29 mouse cellular contexts compared by ENCODE assay signal in genomic region chr11:72240062-72240860, GRCm38 (mm10). TPM values are rescaled to one million over a fixed set of nuclear protein-coding genes. Genes with fewer than 3 reads are reported as not detected.
DNase-seq lines count a peak whose midpoint lies in the region; ATAC-seq and TF ChIP-seq lines count a peak whose summit lies in the region.
"Had no signal": no experiment of that assay in that cellular context is flagged by ENCODE, and none has a peak within 500 bp of the region (broad histone marks: within the 10 kb centered on the region; RNA-seq: fewer than 3 reads in every experiment).

No protein-coding gene starts in this region.

- no peak overlapping the region for H3K9ac ChIP-seq in heart, adult 2 months (ENCODE audit: low read depth, low read length)
- no peak overlapping the region for H3K9ac ChIP-seq in CH12.LX (ENCODE audit: insufficient read depth, low read depth)
- no peak overlapping the region for H3K9ac ChIP-seq in stomach, postnatal 0 days (ENCODE audit: low read length)
- H3K9ac ChIP-seq: forebrain, embryonic 13.5 days; heart, embryonic 12.5 days; heart, embryonic 15.5 days; hindbrain, embryonic 14.5 days; intestine, embryonic 15.5 days had no signal

- TF ChIP-seq RAD21 in CH12.LX (IDR thresholded peaks at IDR 0.05; ENCODE audit: low read depth, low read length) = no peak

- intact Hi-C loops in heart, adult 2 months (cut with DNase I) = no loop called here

- no peak for TF ChIP-seq CTCF in heart, adult 2 months (IDR thresholded peaks at IDR 0.05)
- TF ChIP-seq CTCF in layer of hippocampus, adult 2 months (conservative IDR thresholded peaks at IDR 0.05) = peak; percentile 62
- TF ChIP-seq CTCF in CH12.LX (conservative IDR thresholded peaks at IDR 0.05 in 1 of 2, IDR thresholded peaks at IDR 0.05 in 1 of 2; ENCODE audit: low read depth in 2 of 2, low read length in 2 of 2) = no peak; a peak in 1 of 4 replicates
- 0 out of 2 replicates have a peak, but pooled peaks have one; percentile 18 for TF ChIP-seq CTCF in stomach, postnatal 0 days (IDR thresholded peaks at IDR 0.05; ENCODE audit: low read depth)

- DNase-seq in heart, adult 11 months = peak; percentile 76
- DNase-seq in heart, adult 2 months = no peak
- no peak for DNase-seq in layer of hippocampus, adult 2 months (ENCODE audit: low spot score in 2 of 2)
- DNase-seq in layer of hippocampus, postnatal 25 days (ENCODE audit: extremely low spot score in 1 of 2, low spot score in 1 of 2) = no peak
- peak; percentile 46 for DNase-seq in CH12.LX (ENCODE audit: extremely low read depth)
- no peak for DNase-seq in stomach, postnatal 0 days (ENCODE audit: low spot score)
- DNase-seq in thymus, postnatal 25 days = no peak
- DNase-seq: adrenal gland, adult 8-10 months; adrenal gland, postnatal 25 days; cerebellum, adult 18-20 months; cerebellum, postnatal 10 days; cerebellum, postnatal 36 days; gastrocnemius, postnatal 10 days; gastrocnemius, postnatal 36 days; heart, postnatal 10 days; heart, postnatal 36 days had no signal

- no peaks in the 10 kb centered on the region for H3K27me3 ChIP-seq in heart, adult 2 months (ENCODE audit: control insufficient read depth, insufficient read depth, low read length)
- H3K27me3 ChIP-seq in CH12.LX (replicated peaks) = peaks cover 28% of the 10 kb centered on the region
- H3K27me3 ChIP-seq in stomach, postnatal 0 days (ENCODE audit: control insufficient read depth, insufficient read depth, low read length) = no peaks in the 10 kb centered on the region
- H3K27me3 ChIP-seq: forebrain, embryonic 13.5 days; heart, embryonic 15.5 days; intestine, embryonic 15.5 days had no signal

- no peak for TF ChIP-seq EP300 in heart, adult 2 months (IDR thresholded peaks at IDR 0.05; ENCODE audit: insufficient read depth, low read depth, low read length)
- TF ChIP-seq EP300 in CH12.LX (IDR thresholded peaks at IDR 0.05; ENCODE audit: low read length) = peak; percentile 83
- TF ChIP-seq EP300 in stomach, postnatal 0 days (optimal IDR thresholded peaks at IDR 0.05) = no peak

- in situ Hi-C loops in CH12.LX (cut with MboI; ENCODE audit: low pct_ligation_motif_present, low pct_unique_long_range_greater_than_20kb, low sequenced_read_pairs) = no loop called here

- no peaks in the 10 kb centered on the region for H3K36me3 ChIP-seq in heart, adult 2 months (ENCODE audit: control insufficient read depth, insufficient read depth, low read length)
- H3K36me3 ChIP-seq in CH12.LX (replicated peaks in 1 of 2; ENCODE audit: control insufficient read depth in 1 of 2, insufficient read depth in 1 of 2, low read length in 1 of 2) = no peaks in the 10 kb centered on the region
- no peaks in the 10 kb centered on the region for H3K36me3 ChIP-seq in stomach, postnatal 0 days (ENCODE audit: control insufficient read depth, insufficient read depth, low read length)
- H3K36me3 ChIP-seq: forebrain, embryonic 10.5 days; heart, embryonic 12.5 days; heart, embryonic 15.5 days; hindbrain, embryonic 10.5 days; intestine, embryonic 15.5 days had no signal

- ATAC-seq in stomach, postnatal 0 days (ENCODE audit: low FRiP score, low TSS enrichment) = no peak
- ATAC-seq: activated CD4-positive, CD25-positive, alpha-beta regulatory T cell, adult 4 months; CD4-positive, CD25-positive, alpha-beta regulatory T cell, adult 4 months; forebrain, embryonic 13.5 days; forebrain, embryonic 16.5 days; intestine, embryonic 15.5 days had no signal

- no peaks in the 10 kb centered on the region for H3K79me2 ChIP-seq in heart, adult 2 months (replicated peaks; ENCODE audit: control insufficient read depth, insufficient read depth, low read length)
- H3K79me2 ChIP-seq in CH12.LX (replicated peaks; ENCODE audit: control insufficient read depth, extremely low read depth, insufficient read depth, poor library complexity, severe bottlenecking) = no peaks in the 10 kb centered on the region

- H3K27ac ChIP-seq in heart, adult 2 months = no peak overlapping the region
- H3K27ac ChIP-seq in layer of hippocampus, adult 2 months = no peak overlapping the region
- no peak overlapping the region for H3K27ac ChIP-seq in CH12.LX (ENCODE audit: insufficient read depth, low read depth)
- H3K27ac ChIP-seq in stomach, postnatal 0 days (replicated peaks) = no peak overlapping the region
- H3K27ac ChIP-seq: forebrain, embryonic 10.5 days; forebrain, embryonic 13.5 days; heart, embryonic 15.5 days; hindbrain, embryonic 10.5 days; hindbrain, embryonic 14.5 days; intestine, embryonic 15.5 days had no signal

- TF ChIP-seq POLR2A in heart, adult 2 months (IDR thresholded peaks at IDR 0.05; ENCODE audit: insufficient read depth, low read depth, low read length) = no peak
- no peak for TF ChIP-seq POLR2A in CH12.LX (IDR thresholded peaks at IDR 0.05; ENCODE audit: low read depth, low read length)

- H3K4me3 ChIP-seq in heart, adult 2 months = no peak overlapping the region
- H3K4me3 ChIP-seq in layer of hippocampus, adult 2 months = no peak overlapping the region
- H3K4me3 ChIP-seq in CH12.LX (replicated peaks in 1 of 3; ENCODE audit: low read depth in 2 of 3, low read length in 2 of 3, poor library complexity in 1 of 3) = no peak overlapping the region
- no peak overlapping the region for H3K4me3 ChIP-seq in stomach, postnatal 0 days (ENCODE audit: low read depth, low read length)
- H3K4me3 ChIP-seq: forebrain, embryonic 10.5 days; forebrain, embryonic 13.5 days; heart, embryonic 12.5 days; heart, embryonic 15.5 days; hindbrain, embryonic 10.5 days; intestine, embryonic 15.5 days had no signal

- dilution Hi-C loops in CH12.LX (cut with MboI; ENCODE audit: extremely low pct_ligation_motif_present, extremely low pct_unique_long_range_greater_than_20kb, low sequenced_read_pairs) = no loop called here

- H3K4me1 ChIP-seq in heart, adult 2 months (ENCODE audit: control insufficient read depth, insufficient read depth, low read length) = no peaks in the 10 kb centered on the region
- peaks cover 4 to 19% of the 10 kb centered on the region in 2 experiments for H3K4me1 ChIP-seq in CH12.LX (ENCODE audit: control insufficient read depth in 1 of 2, insufficient read depth in 2 of 2)
- H3K4me1 ChIP-seq in stomach, postnatal 0 days (replicated peaks; ENCODE audit: control insufficient read depth, insufficient read depth) = no peaks in the 10 kb centered on the region
- H3K4me1 ChIP-seq: forebrain, embryonic 10.5 days; forebrain, embryonic 13.5 days; heart, embryonic 12.5 days; heart, embryonic 15.5 days; hindbrain, embryonic 10.5 days; intestine, embryonic 15.5 days had no signal

- 59% methylated on average over 4 of the region's 4 CpGs for WGBS in heart, adult 2 months
- WGBS in stomach, postnatal 0 days = 72% methylated on average over 4 of the region's 4 CpGs

- no peak overlapping the region for H3K4me2 ChIP-seq in CH12.LX (ENCODE audit: insufficient read depth, low read depth, poor library complexity, severe bottlenecking)
- H3K4me2 ChIP-seq in stomach, postnatal 0 days (replicated peaks; ENCODE audit: low read depth) = no peak overlapping the region
- H3K4me2 ChIP-seq: forebrain, embryonic 13.5 days; heart, embryonic 12.5 days; heart, embryonic 15.5 days; hindbrain, embryonic 14.5 days; intestine, embryonic 15.5 days had no signal

- no peaks in the 10 kb centered on the region for H3K9me3 ChIP-seq in CH12.LX (replicated peaks; ENCODE audit: low read length)
- H3K9me3 ChIP-seq in stomach, postnatal 0 days (ENCODE audit: control insufficient read depth, low read length) = no peaks in the 10 kb centered on the region
- H3K9me3 ChIP-seq: forebrain, embryonic 10.5 days; forebrain, embryonic 13.5 days; heart, embryonic 12.5 days; heart, embryonic 15.5 days; hindbrain, embryonic 10.5 days; intestine, embryonic 15.5 days had no signal

RNA-seq across cellular contexts. Expression of gene Med31, which starts 24.9 kb away (rescaled TPM):
- 10 to 100 TPM in 1 of 2 experiments, 1 to 10 TPM in 1; 9.6 to 10.9 TPM for total RNA-seq in heart, adult 2 months (2021)
- 9.1 and 10.8 TPM in 2 replicates for polyA plus RNA-seq in heart, adult 2 months (2012; rRNA removed)
- 10 to 100 TPM; 14.5 to 14.6 TPM for total RNA-seq in layer of hippocampus, adult 2 months (2021)
- 10 to 100 TPM; 14.5 to 16.4 TPM for total RNA-seq in layer of hippocampus, postnatal 25 days (2021)
- total RNA-seq in CH12.LX (2012; rRNA removed) (25.5 and 26.1 TPM in 2 replicates), CH12.LX (2014; rRNA removed) (33.4 and 35.8 TPM in 2 replicates)
- polyA plus RNA-seq in CH12.LX (2012; ENCODE audit: insufficient read length, low read depth) = 21.7 and 22.5 TPM in 2 replicates
- polyA plus RNA-seq in stomach, postnatal 0 days (2015; fragmentation: Nextera tagmentation; extraction: Ambion mirVana) = 25.8 and 28.1 TPM in 2 replicates

RNA-seq across cellular contexts. Expression of gene Slc13a5, which starts 26.8 kb away (rescaled TPM):
- total RNA-seq in heart, adult 2 months (2021) = not detected
- polyA plus RNA-seq in heart, adult 2 months (2012; rRNA removed) = 0.06 and 0.09 TPM in 2 replicates
- total RNA-seq in layer of hippocampus, adult 2 months (2021) = 1 to 10 TPM; 6.6 to 7.5 TPM
- 10 to 100 TPM in 1 of 2 experiments, 1 to 10 TPM in 1; 9.9 to 12.2 TPM for total RNA-seq in layer of hippocampus, postnatal 25 days (2021)
- total RNA-seq in CH12.LX (2012; rRNA removed) (not detected in 2 replicates), CH12.LX (2014; rRNA removed) (not detected in 2 replicates)
- polyA plus RNA-seq in CH12.LX (2012; ENCODE audit: insufficient read length, low read depth) = not detected in 2 replicates
- 0.06 and 0.12 TPM in 2 replicates for polyA plus RNA-seq in stomach, postnatal 0 days (2015; fragmentation: Nextera tagmentation; extraction: Ambion mirVana)
- total RNA-seq: gastrocnemius, adult 18-20 months; gastrocnemius, postnatal 36 days; granulocyte monocyte progenitor cell, adult 5-6 weeks; heart, postnatal 10 days; heart, postnatal 36 days had no signal
- polyA plus RNA-seq: activated CD4-positive, CD25-positive, alpha-beta regulatory T cell, adult 4 months; CD4-positive, CD25-positive, alpha-beta regulatory T cell, adult 4 months; embryonic facial prominence, embryonic 11.5 days; forebrain, embryonic 10.5 days had no signal

RNA-seq across cellular contexts. Expression of gene Txndc17, which starts 32.9 kb away (rescaled TPM):
- 10 to 100 TPM; 39.0 to 43.7 TPM for total RNA-seq in heart, adult 2 months (2021)
- polyA plus RNA-seq in heart, adult 2 months (2012; rRNA removed) = 37.6 and 50.9 TPM in 2 replicates
- total RNA-seq in layer of hippocampus, adult 2 months (2021) = 10 to 100 TPM; 30.8 to 31.1 TPM
- total RNA-seq in layer of hippocampus, postnatal 25 days (2021) = 10 to 100 TPM; 31.8 to 36.8 TPM
- 126 and 140 TPM in 2 replicates for total RNA-seq in CH12.LX (2012; rRNA removed)
- total RNA-seq in CH12.LX (2014; rRNA removed) = 177 and 197 TPM in 2 replicates
- 162 and 182 TPM in 2 replicates for polyA plus RNA-seq in CH12.LX (2012; ENCODE audit: insufficient read length, low read depth)
- polyA plus RNA-seq in stomach, postnatal 0 days (2015; fragmentation: Nextera tagmentation; extraction: Ambion mirVana) = 271 TPM in 2 replicates

RNA-seq across cellular contexts. Expression of gene 4933427D14Rik, which starts 33.0 kb away (rescaled TPM):
- total RNA-seq in heart, adult 2 months (2021) = 1 to 10 TPM; 2.0 to 2.3 TPM
- 2.0 and 2.8 TPM in 2 replicates for polyA plus RNA-seq in heart, adult 2 months (2012; rRNA removed)
- total RNA-seq in layer of hippocampus, adult 2 months (2021) = 10 to 100 TPM; 28.9 to 31.1 TPM
- total RNA-seq in layer of hippocampus, postnatal 25 days (2021) = 10 to 100 TPM; 21.1 to 27.1 TPM
- 9.3 TPM in 2 replicates for total RNA-seq in CH12.LX (2012; rRNA removed)
- total RNA-seq in CH12.LX (2014; rRNA removed) = 6.0 and 6.8 TPM in 2 replicates
- polyA plus RNA-seq in CH12.LX (2012; ENCODE audit: insufficient read length, low read depth) = 7.8 and 7.9 TPM in 2 replicates
- polyA plus RNA-seq in stomach, postnatal 0 days (2015; fragmentation: Nextera tagmentation; extraction: Ambion mirVana) = 4.8 and 7.2 TPM in 2 replicates

RNA-seq across cellular contexts. Expression of gene Gm43951, which starts 33.6 kb away (rescaled TPM):
- under 1 TPM; 0.13 to 0.25 TPM for total RNA-seq in heart, adult 2 months (2021)
- polyA plus RNA-seq in heart, adult 2 months (2012; rRNA removed) = 0.14 and 0.18 TPM in 2 replicates
- total RNA-seq in layer of hippocampus, adult 2 months (2021) = 10 to 100 TPM; 11.0 to 14.1 TPM
- 10 to 100 TPM in 1 of 2 experiments, 1 to 10 TPM in 1; 8.2 to 12.9 TPM for total RNA-seq in layer of hippocampus, postnatal 25 days (2021)
- 0.46 and 0.47 TPM in 2 replicates for total RNA-seq in CH12.LX (2012; rRNA removed)
- not detected in 2 replicates for total RNA-seq in CH12.LX (2014; rRNA removed)
- polyA plus RNA-seq in CH12.LX (2012; ENCODE audit: insufficient read length, low read depth) = 0.39 and 0.44 TPM in 2 replicates
- 0.06 and 0.10 TPM in 2 replicates for polyA plus RNA-seq in stomach, postnatal 0 days (2015; fragmentation: Nextera tagmentation; extraction: Ambion mirVana)
- polyA plus RNA-seq: activated CD4-positive, CD25-positive, alpha-beta regulatory T cell, adult 4 months; CD4-positive, CD25-positive, alpha-beta regulatory T cell, adult 4 months had no signal

Comparison
In these comparisons a context has a peak if more than half of its experiments do, and no peak if none do; other contexts are left out.
1. DNase-seq: peak in heart, adult 11 months (single experiment) and CH12.LX (single experiment); none in heart, adult 2 months (0 of 2), layer of hippocampus, adult 2 months (0 of 2), layer of hippocampus, postnatal 25 days (0 of 2), stomach, postnatal 0 days (single experiment) and thymus, postnatal 25 days (single experiment).
2. CTCF ChIP-seq: peak in layer of hippocampus, adult 2 months (single experiment) and stomach, postnatal 0 days (single experiment); none in heart, adult 2 months (single experiment) and CH12.LX (0 of 2).
3. RNA of gene Slc13a5, which starts 26.8 kb away (total RNA-seq): 9.9 to 12.2 TPM in layer of hippocampus, postnatal 25 days and 6.6 to 7.5 TPM in layer of hippocampus, adult 2 months; not detected in heart, adult 2 months and not detected in CH12.LX; every median in the first group is over 4 times any median in the second.